Mouse (Mus musculus): Measurements from ENCODE around the gene Hoxc4. TPM values are rescaled to one million over a fixed set of nuclear protein-coding genes. Genes with fewer than 3 reads are reported as not detected.

Hoxc4 gene
- polyA plus RNA-seq, 1 experiment from 2014 or later: 19.0 TPM

DNA sequence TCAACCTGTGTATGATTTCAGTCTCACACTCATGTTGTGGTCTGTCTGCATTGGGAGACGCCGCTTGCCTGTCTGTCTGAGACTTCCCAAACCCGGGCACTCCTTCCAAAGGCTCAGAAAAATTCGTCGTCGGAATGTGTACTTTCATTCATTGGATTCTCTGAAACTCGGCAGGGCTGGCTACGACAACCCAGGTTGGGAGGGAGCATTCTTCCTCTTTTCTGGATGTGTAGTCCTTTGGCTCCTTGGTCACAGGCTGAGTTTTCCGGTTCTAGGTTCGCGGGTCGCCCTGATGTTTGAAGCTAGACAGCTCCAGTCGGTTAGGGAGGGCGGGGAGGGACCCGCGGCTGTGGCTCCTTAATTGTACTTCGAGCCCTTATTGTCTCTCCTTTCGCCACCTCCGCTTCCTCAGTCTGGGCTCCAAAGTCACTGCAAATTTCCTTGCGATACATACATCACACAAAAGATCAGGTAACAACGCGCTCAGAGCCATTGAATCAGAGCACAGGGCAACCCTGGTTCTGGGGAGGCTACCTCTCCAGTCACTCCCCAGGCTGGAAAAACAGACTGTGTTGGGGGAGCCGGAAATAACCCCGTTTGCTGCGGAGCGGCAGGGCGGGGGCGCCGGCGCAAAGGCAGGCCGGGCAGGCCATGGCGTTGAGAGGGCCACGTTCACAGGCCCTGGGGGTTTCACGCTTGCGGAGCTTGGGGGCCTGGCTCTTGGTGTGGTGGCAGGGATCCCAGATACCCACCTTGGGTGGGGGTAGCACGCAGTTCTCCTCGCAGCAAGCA lies 41.9 kb upstream of the Hoxc4 start:
- peak overlapping the region; percentile 94 for H3K4me2 ChIP-seq (ENCODE audit: low read depth, low read length)
- no peaks in the 10 kb centered on the region for H3K36me3 ChIP-seq (ENCODE audit: control insufficient read depth, insufficient read depth, low read length)
- peak overlapping the region; percentile 87 for H3K4me3 ChIP-seq (ENCODE audit: low read depth, low read length)
- peak overlapping the region; percentile 99 for H3K27ac ChIP-seq (ENCODE audit: low read depth, low read length)
- ATAC-seq (ENCODE audit: low read depth): peak; percentile 14; the same call in 1 of the 2 replicates
- peak overlapping the region; percentile 100 for H3K9ac ChIP-seq (replicated peaks; ENCODE audit: low read depth, low read length)
- H3K9me3 ChIP-seq (ENCODE audit: control insufficient read depth, low read length): no peaks in the 10 kb centered on the region
- H3K4me1 ChIP-seq (ENCODE audit: control insufficient read depth, insufficient read depth, low read length): peaks cover 8% of the 10 kb centered on the region
- WGBS: 2% methylated on average over 37 of the region's 37 CpGs
- H3K27me3 ChIP-seq (ENCODE audit: control insufficient read depth, insufficient read depth, low read length): no peaks in the 10 kb centered on the region

DNA sequence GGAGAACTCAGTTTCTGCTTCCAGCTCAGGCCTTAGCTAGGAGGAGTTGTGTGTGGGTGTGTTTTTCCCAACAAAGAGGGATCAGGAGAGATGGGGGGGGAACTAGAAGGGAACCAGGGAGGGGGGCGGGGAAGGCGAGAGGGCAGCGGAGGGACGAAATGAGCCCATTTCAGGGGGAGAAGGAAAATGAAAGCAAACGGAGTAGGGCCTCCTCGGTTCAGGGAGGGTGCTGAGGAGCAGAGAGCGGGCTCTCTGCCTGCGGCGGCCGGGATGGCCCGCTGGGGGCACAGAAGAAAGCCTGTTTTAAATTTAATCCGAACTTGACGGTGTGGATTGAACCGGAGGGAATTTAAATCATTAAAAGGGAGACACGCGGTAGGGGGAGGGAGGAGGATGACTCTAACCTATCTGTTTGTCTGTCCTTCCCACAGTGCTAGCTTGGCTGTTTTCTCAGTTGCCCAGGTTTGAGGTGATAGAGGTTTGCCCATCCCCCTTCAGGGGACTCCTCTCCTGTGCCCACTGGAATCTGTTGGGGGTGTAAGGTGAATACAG lies 41.2 kb upstream of the Hoxc4 start:
- Histone ChIP-seq H3K36me3 (ENCODE audit: control insufficient read depth, insufficient read depth, low read length) (no peaks in the 10 kb centered on the region), H3K4me3 (ENCODE audit: low read depth, low read length) (peak overlapping the region; percentile 87), H3K4me2 (ENCODE audit: low read depth, low read length) (peak overlapping the region; percentile 94), H3K9ac (replicated peaks; ENCODE audit: low read depth, low read length) (peak overlapping the region; percentile 100), H3K27ac (ENCODE audit: low read depth, low read length) (peak overlapping the region; percentile 99), H3K27me3 (ENCODE audit: control insufficient read depth, insufficient read depth, low read length) (no peaks in the 10 kb centered on the region), H3K9me3 (ENCODE audit: control insufficient read depth, low read length) (no peaks in the 10 kb centered on the region), H3K4me1 (ENCODE audit: control insufficient read depth, insufficient read depth, low read length) (peaks cover 7% of the 10 kb centered on the region)
- 1% methylated on average over 16 of the region's 16 CpGs for WGBS
- peak; percentile 3; the same call in 1 of the 2 replicates for ATAC-seq (ENCODE audit: low read depth)

DNA sequence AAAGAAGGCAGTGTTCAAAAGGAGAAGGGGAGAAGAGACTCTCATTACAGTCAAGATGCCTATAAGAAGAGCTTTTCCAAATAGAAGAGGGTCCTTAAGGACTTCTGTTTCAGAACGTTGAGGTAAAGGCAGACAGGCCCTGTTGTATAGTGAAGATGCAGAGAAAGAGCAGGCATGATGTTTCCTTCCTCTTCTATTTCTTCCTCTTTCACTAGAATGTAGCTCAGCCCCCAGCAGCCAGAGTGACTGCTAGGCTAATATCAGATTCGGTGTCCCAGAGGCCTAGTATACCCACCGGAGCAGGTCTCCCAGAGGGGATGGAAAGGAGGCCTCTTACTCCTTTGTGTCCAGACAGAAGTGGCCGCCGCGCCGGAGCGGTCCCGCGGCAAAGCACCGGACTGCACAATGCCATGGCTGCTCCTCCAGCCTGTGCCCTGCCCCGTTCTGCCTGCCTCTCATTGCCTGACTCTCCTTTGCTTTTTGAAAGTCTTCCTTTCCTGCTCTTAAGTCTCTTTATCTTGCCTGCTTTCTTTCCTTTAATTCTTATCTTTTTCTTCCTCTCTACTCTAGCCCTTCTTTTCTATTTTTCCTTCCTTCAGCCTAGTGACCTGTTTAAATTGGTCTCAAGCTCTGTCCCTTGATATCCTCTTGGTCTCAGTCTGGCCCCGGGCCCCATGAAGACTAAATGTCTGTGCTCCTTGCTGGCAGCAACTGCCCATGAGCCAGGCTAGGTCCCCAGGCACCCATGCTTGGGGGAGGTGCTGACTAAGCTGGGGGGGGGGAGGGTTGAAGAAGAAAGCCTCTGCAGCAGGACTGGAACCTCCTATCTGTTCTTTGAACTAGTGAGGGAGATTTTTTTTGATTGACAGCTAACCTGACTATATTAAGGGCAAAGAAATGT lies 39.9 kb upstream of the Hoxc4 start:
- Histone ChIP-seq H3K9ac (replicated peaks; ENCODE audit: low read depth, low read length) (peak overlapping the region; percentile 100), H3K4me1 (ENCODE audit: control insufficient read depth, insufficient read depth, low read length) (peaks cover 8% of the 10 kb centered on the region; the same call in 1 of the 2 replicates), H3K4me2 (ENCODE audit: low read depth, low read length) (peak overlapping the region; percentile 94), H3K9me3 (ENCODE audit: control insufficient read depth, low read length) (no peaks in the 10 kb centered on the region), H3K27ac (ENCODE audit: low read depth, low read length) (peak overlapping the region; percentile 99), H3K4me3 (ENCODE audit: low read depth, low read length) (peak overlapping the region; percentile 87), H3K27me3 (ENCODE audit: control insufficient read depth, insufficient read depth, low read length) (no peaks in the 10 kb centered on the region), H3K36me3 (ENCODE audit: control insufficient read depth, insufficient read depth, low read length) (no peaks in the 10 kb centered on the region)
- no peak for ATAC-seq (ENCODE audit: low read depth)
- 1% methylated on average over 13 of the region's 13 CpGs for WGBS

- H3K9ac ChIP-seq (replicated peaks; ENCODE audit: low read depth, low read length): peak overlapping the region; percentile 100
Observed at GRCm38 (mm10) chr15:102979936-102980335, 38.8 kb upstream of the Hoxc4 start.

DNA sequence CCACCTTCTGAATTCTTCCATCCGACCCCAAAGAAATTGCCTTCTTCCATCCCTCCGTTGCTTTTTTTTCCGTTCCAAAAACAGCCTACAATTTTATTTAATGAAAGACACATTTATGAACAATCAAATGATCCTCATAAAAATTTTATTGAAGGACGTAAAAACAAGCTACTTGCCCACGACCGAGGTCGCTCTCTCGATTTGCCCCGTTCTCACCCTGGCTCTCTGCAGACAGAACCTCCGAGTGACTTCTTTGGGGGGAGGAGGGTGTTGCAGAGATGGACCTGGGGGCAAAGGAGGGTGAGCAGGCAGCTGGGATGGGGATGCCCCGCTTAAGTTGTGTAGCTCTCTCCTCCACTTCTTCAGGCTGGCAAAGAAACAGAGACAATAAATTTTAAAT lies 38.4 kb upstream of the Hoxc4 start:
- Histone ChIP-seq H3K9me3 (ENCODE audit: control insufficient read depth, low read length) (no peaks in the 10 kb centered on the region), H3K27me3 (ENCODE audit: control insufficient read depth, insufficient read depth, low read length) (no peaks in the 10 kb centered on the region), H3K9ac (replicated peaks; ENCODE audit: low read depth, low read length) (peak overlapping the region; percentile 100), H3K36me3 (ENCODE audit: control insufficient read depth, insufficient read depth, low read length) (no peaks in the 10 kb centered on the region), H3K27ac (ENCODE audit: low read depth, low read length) (peak overlapping the region; percentile 99), H3K4me2 (ENCODE audit: low read depth, low read length) (peak overlapping the region; percentile 94), H3K4me1 (ENCODE audit: control insufficient read depth, insufficient read depth, low read length) (peaks cover 14% of the 10 kb centered on the region; the same call in 1 of the 2 replicates), H3K4me3 (ENCODE audit: low read depth, low read length) (peak overlapping the region; percentile 87)
- 2% methylated on average over 11 of the region's 11 CpGs for WGBS
- ATAC-seq (ENCODE audit: low read depth): no peak

More at GRCm38 (mm10) chr15:102979936-102980335, 38.8 kb upstream of the Hoxc4 start:
- 6% methylated on average over 1 of the region's 1 CpGs for WGBS
- Histone ChIP-seq H3K4me2 (ENCODE audit: low read depth, low read length) (peak overlapping the region; percentile 94), H3K27me3 (ENCODE audit: control insufficient read depth, insufficient read depth, low read length) (no peaks in the 10 kb centered on the region), H3K4me3 (ENCODE audit: low read depth, low read length) (peak overlapping the region; percentile 87), H3K4me1 (ENCODE audit: control insufficient read depth, insufficient read depth, low read length) (peaks cover 11% of the 10 kb centered on the region; the same call in 1 of the 2 replicates), H3K27ac (ENCODE audit: low read depth, low read length) (peak overlapping the region; percentile 99), H3K9me3 (ENCODE audit: control insufficient read depth, low read length) (no peaks in the 10 kb centered on the region), H3K36me3 (ENCODE audit: control insufficient read depth, insufficient read depth, low read length) (no peaks in the 10 kb centered on the region)
- no peak for ATAC-seq (ENCODE audit: low read depth)

DNA sequence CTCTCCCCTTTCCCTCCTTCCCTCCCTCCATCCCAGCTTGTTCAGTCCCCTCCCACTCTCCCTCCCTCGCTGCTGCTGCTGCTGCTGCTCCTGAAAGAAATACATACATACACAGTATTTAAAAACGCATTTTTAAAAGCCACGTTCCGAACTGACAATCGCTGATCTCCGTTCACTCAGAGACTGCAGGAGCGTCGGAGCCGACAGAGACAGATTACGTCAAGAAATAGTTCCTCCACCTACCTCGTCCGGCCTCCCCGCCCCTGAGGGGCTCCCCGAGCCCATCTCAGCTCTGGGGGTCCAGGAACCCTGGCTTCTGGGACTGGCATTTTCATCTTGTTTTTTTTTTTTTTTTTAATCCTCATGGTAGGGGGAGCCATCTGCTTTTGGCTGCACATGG lies 37.8 kb upstream of the Hoxc4 start:
- Histone ChIP-seq H3K9ac (replicated peaks; ENCODE audit: low read depth, low read length) (peak overlapping the region; percentile 100), H3K4me2 (ENCODE audit: low read depth, low read length) (peak overlapping the region; percentile 94), H3K4me1 (ENCODE audit: control insufficient read depth, insufficient read depth, low read length) (peaks cover 17% of the 10 kb centered on the region; the same call in 1 of the 2 replicates), H3K27ac (ENCODE audit: low read depth, low read length) (peak overlapping the region; percentile 99), H3K36me3 (ENCODE audit: control insufficient read depth, insufficient read depth, low read length) (no peaks in the 10 kb centered on the region), H3K4me3 (ENCODE audit: low read depth, low read length) (peak overlapping the region; percentile 87), H3K27me3 (ENCODE audit: control insufficient read depth, insufficient read depth, low read length) (no peaks in the 10 kb centered on the region), H3K9me3 (ENCODE audit: control insufficient read depth, low read length) (no peaks in the 10 kb centered on the region)
- ATAC-seq (ENCODE audit: low read depth): peak; percentile 9; the same call in 1 of the 2 replicates
- WGBS: under 1% methylated on average over 14 of the region's 14 CpGs

DNA sequence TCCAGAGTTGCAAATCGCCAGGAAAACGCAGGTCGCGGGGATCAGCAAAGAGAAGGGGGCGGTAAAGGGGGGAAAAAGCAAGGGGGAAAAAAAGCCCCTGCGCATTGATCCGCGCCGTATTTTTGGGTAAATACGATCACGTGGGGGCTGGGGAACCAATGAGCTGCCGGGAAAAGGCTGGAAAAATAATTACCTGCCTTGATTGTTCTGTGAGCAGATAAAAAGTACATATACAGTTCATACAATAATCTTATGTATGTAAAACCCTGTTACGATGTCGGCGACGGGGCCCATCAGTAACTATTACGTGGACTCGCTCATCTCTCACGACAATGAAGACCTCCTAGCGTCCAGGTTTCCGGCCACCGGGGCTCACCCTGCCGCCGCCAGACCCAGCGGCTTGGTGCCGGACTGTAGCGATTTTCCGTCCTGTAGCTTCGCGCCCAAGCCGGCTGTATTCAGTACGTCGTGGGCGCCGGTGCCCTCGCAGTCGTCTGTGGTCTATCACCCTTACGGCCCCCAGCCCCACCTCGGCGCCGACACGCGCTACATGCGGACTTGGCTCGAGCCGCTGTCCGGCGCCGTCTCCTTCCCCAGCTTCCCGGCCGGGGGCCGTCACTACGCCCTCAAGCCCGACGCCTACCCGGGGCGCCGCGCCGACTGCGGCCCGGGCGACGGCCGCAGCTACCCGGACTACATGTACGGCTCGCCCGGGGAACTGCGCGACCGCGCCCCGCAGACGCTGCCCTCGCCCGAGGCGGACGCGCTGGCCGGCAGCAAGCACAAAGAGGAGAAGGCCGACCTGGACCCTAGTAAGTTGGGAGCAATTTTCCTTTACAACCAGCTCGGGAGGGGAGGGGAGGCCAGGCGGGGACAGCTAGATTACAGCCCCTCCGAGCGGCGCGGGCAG lies 37.1 kb upstream of the Hoxc4 start:
- Histone ChIP-seq H3K4me1 (ENCODE audit: control insufficient read depth, insufficient read depth, low read length) (peaks cover 23% of the 10 kb centered on the region; the same call in 1 of the 2 replicates), H3K27me3 (ENCODE audit: control insufficient read depth, insufficient read depth, low read length) (no peaks in the 10 kb centered on the region), H3K27ac (ENCODE audit: low read depth, low read length) (peak overlapping the region; percentile 99), H3K4me2 (ENCODE audit: low read depth, low read length) (peak overlapping the region; percentile 94), H3K9ac (replicated peaks; ENCODE audit: low read depth, low read length) (peak overlapping the region; percentile 100), H3K9me3 (ENCODE audit: control insufficient read depth, low read length) (no peaks in the 10 kb centered on the region), H3K36me3 (ENCODE audit: control insufficient read depth, insufficient read depth, low read length) (no peaks in the 10 kb centered on the region), H3K4me3 (ENCODE audit: low read depth, low read length) (peak overlapping the region; percentile 87)
- WGBS: under 1% methylated on average over 83 of the region's 88 CpGs
- ATAC-seq (ENCODE audit: low read depth): peak; percentile 4

DNA sequence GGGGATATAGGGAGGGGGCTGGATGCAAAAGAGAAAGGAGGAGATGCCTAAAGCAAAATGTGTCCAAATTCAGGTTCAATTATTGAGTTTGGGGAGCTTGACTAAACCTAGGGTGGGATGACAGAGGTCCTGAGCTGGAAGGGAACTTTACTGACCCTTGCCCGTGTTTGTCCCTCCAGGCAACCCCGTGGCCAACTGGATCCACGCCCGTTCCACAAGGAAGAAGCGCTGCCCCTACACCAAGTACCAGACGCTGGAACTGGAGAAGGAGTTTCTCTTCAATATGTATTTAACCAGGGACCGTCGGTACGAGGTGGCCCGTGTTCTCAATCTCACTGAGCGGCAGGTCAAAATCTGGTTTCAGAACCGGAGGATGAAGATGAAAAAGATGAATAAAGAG lies 35.0 kb upstream of the Hoxc4 start:
- ATAC-seq (ENCODE audit: low read depth): no peak
- no peaks in the 10 kb centered on the region for H3K36me3 ChIP-seq (ENCODE audit: control insufficient read depth, insufficient read depth, low read length)
- H3K9ac ChIP-seq (replicated peaks; ENCODE audit: low read depth, low read length): peak overlapping the region; percentile 100
- peak overlapping the region; percentile 87 for H3K4me3 ChIP-seq (ENCODE audit: low read depth, low read length)
- peaks cover 38% of the 10 kb centered on the region for H3K4me1 ChIP-seq (ENCODE audit: control insufficient read depth, insufficient read depth, low read length)
- no peaks in the 10 kb centered on the region for H3K27me3 ChIP-seq (ENCODE audit: control insufficient read depth, insufficient read depth, low read length)
- 2% methylated on average over 12 of the region's 12 CpGs for WGBS
- H3K27ac ChIP-seq (ENCODE audit: low read depth, low read length): peak overlapping the region; percentile 99
- H3K4me2 ChIP-seq (ENCODE audit: low read depth, low read length): peak overlapping the region; percentile 94
- no peaks in the 10 kb centered on the region for H3K9me3 ChIP-seq (ENCODE audit: control insufficient read depth, low read length)

All from neural tube, embryonic 14.5 days (tissue).